ENCODE assay signal across 8 mouse cellular contexts in genomic region chr3:52007602-52008252, GRCm38 (mm10).
DNase-seq lines count a peak whose midpoint lies in the region; ATAC-seq lines count a peak whose summit lies in the region.

No protein-coding gene starts in this region.

- peak; percentile 72 for DNase-seq in T-cell, adult 2 months (ENCODE audit: low spot score)
- DNase-seq in cerebellum, adult 8-10 months = peak; percentile 81
- peak; percentile 66 to 83 for DNase-seq in frontal cortex, adult 2 months (ENCODE audit: extremely low spot score in 1 of 2, low spot score in 1 of 2)
- peak; percentile 52 for DNase-seq in hindlimb bud, embryonic 11.5 days (ENCODE audit: extremely low spot score, low read depth, low spot score)
- DNase-seq in left cerebral cortex, adult 9 months (ENCODE audit: low spot score in 2 of 2) = peak; percentile 64 to 78
- peak; percentile 76 for DNase-seq in right cerebral cortex, postnatal 4 days
- DNase-seq in urinary bladder, adult 2 months (ENCODE audit: low spot score) = no peak

- peak; percentile 73 for ATAC-seq in megakaryocyte progenitor cell, adult 5-6 weeks (replicated peaks; ENCODE audit: poor library complexity)
